Mouse (Mus musculus): Measurements from ENCODE around the gene Carm1.

Carm1 gene

GRCm38 (mm10) chr9:21616232-21616781, 69.6 kb downstream of the Carm1 start:
- peak; percentile 90 for DNase-seq

GRCm38 (mm10) chr9:21617066-21617465, 70.4 kb downstream of the Carm1 start:
- no peak for DNase-seq

GRCm38 (mm10) chr9:21620229-21620628, 73.5 kb downstream of the Carm1 start:
- DNase-seq: no peak

GRCm38 (mm10) chr9:21622676-21623075, 76.0 kb downstream of the Carm1 start:
- DNase-seq: no peak

GRCm38 (mm10) chr9:21625342-21626339, 78.9 kb downstream of the Carm1 start:
- DNase-seq: no peak

GRCm38 (mm10) chr9:21626571-21626970, 79.9 kb downstream of the Carm1 start:
- no peak for DNase-seq

GRCm38 (mm10) chr9:21627145-21627795, 80.6 kb downstream of the Carm1 start:
- DNase-seq: no peak

GRCm38 (mm10) chr9:21630673-21631072, 84.0 kb downstream of the Carm1 start:
- DNase-seq: peak; percentile 72

- no peak for DNase-seq
These were observed 86.4 kb downstream of the Carm1 start for GRCm38 (mm10) chr9:21633106-21633505.

- no peak for DNase-seq
These were observed 88.9 kb downstream of the Carm1 start for GRCm38 (mm10) chr9:21635639-21636038.

- DNase-seq: no peak
These were observed 92.3 kb downstream of the Carm1 start for GRCm38 (mm10) chr9:21639031-21639430.
